In the genomic region with DNA sequence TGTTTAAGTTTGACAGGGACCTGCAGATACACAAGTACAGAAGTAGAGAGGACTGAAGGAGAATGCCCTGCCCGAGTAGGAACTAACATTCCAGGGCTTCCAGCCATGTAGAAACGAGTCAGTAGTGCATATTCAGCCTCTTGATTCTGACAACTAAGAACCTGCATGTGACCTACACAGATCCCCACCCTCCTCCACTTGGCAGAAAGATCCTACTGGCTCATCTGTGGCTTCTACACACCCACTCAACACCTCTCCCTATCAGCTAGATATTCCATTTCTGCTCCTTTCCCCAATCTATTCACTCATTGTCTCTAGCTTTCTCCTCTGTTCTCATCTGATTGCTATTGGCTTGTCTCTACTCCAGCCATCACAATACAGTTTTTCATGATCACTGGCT, we compare ENCODE assay signal across 28 mouse cellular contexts. TPM values are rescaled to one million over a fixed set of nuclear protein-coding genes. Genes with fewer than 3 reads are reported as not detected.
A peak's percentile ranks its signal among the peaks of the same experiment; 100 is the strongest.
DNase-seq lines count a peak whose midpoint lies in the region; ATAC-seq and TF ChIP-seq lines count a peak whose summit lies in the region.
"Had no signal": no experiment of that assay in that cellular context is flagged by ENCODE, and none has a peak within 500 bp of the region (broad histone marks: within the 10 kb centered on the region; RNA-seq: fewer than 3 reads in every experiment).

No protein-coding gene starts in this region.

- no peak overlapping the region for H3K4me3 ChIP-seq in heart, adult 2 months
- H3K4me3 ChIP-seq in heart, embryonic 10.5 days: no peak overlapping the region
- H3K4me3 ChIP-seq in left cerebral cortex, adult 2 months: no peak overlapping the region
- H3K4me3 ChIP-seq in heart, embryonic 13.5 days: no peak overlapping the region
- H3K4me3 ChIP-seq: embryonic facial prominence, embryonic 13.5 days; forebrain, embryonic 10.5 days; hindbrain, embryonic 10.5 days; limb, embryonic 13.5 days; lung, embryonic 15.5 days; midbrain, embryonic 10.5 days; midbrain, embryonic 15.5 days; neural tube, embryonic 15.5 days had no signal

- no peak for TF ChIP-seq CTCF in heart, adult 2 months (IDR thresholded peaks at IDR 0.05)
- no peak for TF ChIP-seq CTCF in left cerebral cortex, adult 2 months (IDR thresholded peaks at IDR 0.05)

- intact Hi-C loops in heart, adult 2 months (cut with DNase I): loop anchor here (10.0 kb wide), 1 partner anchor 1303 kb away; a partner anchor contains a TSS
- intact Hi-C loops in left cerebral cortex, adult 2 months (cut with DNase I): no loop called here

- ATAC-seq in heart, embryonic 13.5 days (ENCODE audit: extremely low read depth, insufficient number of reproducible peaks, low FRiP score, low TSS enrichment): no peak
- ATAC-seq in activated CD4-positive, CD25-positive, alpha-beta regulatory T cell, adult 4 months: no peak
- ATAC-seq: CD4-positive, CD25-positive, alpha-beta regulatory T cell, adult 4 months; forebrain, embryonic 16.5 days; hindbrain, embryonic 16.5 days; midbrain, embryonic 15.5 days had no signal

- TF ChIP-seq EP300 in heart, adult 2 months (IDR thresholded peaks at IDR 0.05; ENCODE audit: insufficient read depth, low read depth, low read length): 0 out of 2 replicates have a peak, but pooled peaks have one; percentile 6

- no peak overlapping the region for H3K27ac ChIP-seq in heart, adult 2 months
- H3K27ac ChIP-seq in heart, embryonic 10.5 days: no peak overlapping the region
- no peak overlapping the region; the same call in 1 of the 2 replicates for H3K27ac ChIP-seq in left cerebral cortex, adult 2 months
- peak overlapping the region; percentile 29; the same call in 1 of the 2 replicates for H3K27ac ChIP-seq in heart, embryonic 13.5 days (replicated peaks)
- H3K27ac ChIP-seq: embryonic facial prominence, embryonic 13.5 days; forebrain, embryonic 10.5 days; hindbrain, embryonic 10.5 days; limb, embryonic 13.5 days; lung, embryonic 15.5 days; midbrain, embryonic 10.5 days; midbrain, embryonic 15.5 days; neural tube, embryonic 15.5 days; stomach, postnatal 0 days had no signal

- peaks cover 4% of the 10 kb centered on the region for H3K4me1 ChIP-seq in heart, adult 2 months (ENCODE audit: control insufficient read depth, insufficient read depth, low read length)
- H3K4me1 ChIP-seq in heart, embryonic 10.5 days: peaks cover 8% of the 10 kb centered on the region; the same call in 1 of the 2 replicates
- peaks cover 16% of the 10 kb centered on the region for H3K4me1 ChIP-seq in heart, embryonic 13.5 days
- H3K4me1 ChIP-seq: embryonic facial prominence, embryonic 13.5 days; forebrain, embryonic 10.5 days; hindbrain, embryonic 10.5 days; limb, embryonic 13.5 days; lung, embryonic 15.5 days; midbrain, embryonic 10.5 days; midbrain, embryonic 15.5 days had no signal

- DNase-seq in heart, adult 2 months: peak in 1 of 2 experiments; percentile 27
- DNase-seq in heart, embryonic 10.5 days (ENCODE audit: low spot score): no peak
- peak; percentile 19 for DNase-seq in left cerebral cortex, adult 11 months (ENCODE audit: low spot score)
- no peak for DNase-seq in left cerebral cortex, adult 2 months (ENCODE audit: extremely low spot score in 1 of 2, low spot score in 2 of 2)
- DNase-seq in heart, postnatal 4 days: peak; percentile 20
- DNase-seq in adrenal gland, adult 18-20 months (ENCODE audit: low spot score in 2 of 2): no peak
- DNase-seq: adrenal gland, postnatal 14 days; cerebellum, adult 18-20 months; cerebellum, postnatal 10 days; gastrocnemius, postnatal 10 days; kidney, adult 2 months; kidney, postnatal 36 days; retina, postnatal 1 day had no signal

- no peak for TF ChIP-seq POLR2A in heart, adult 2 months (IDR thresholded peaks at IDR 0.05; ENCODE audit: insufficient read depth, low read depth, low read length)

- no peak overlapping the region for H3K4me2 ChIP-seq in heart, embryonic 13.5 days
- H3K4me2 ChIP-seq: embryonic facial prominence, embryonic 13.5 days; limb, embryonic 13.5 days; liver, embryonic 11.5 days; lung, embryonic 15.5 days; midbrain, embryonic 15.5 days; neural tube, embryonic 15.5 days had no signal

- 37% methylated on average over 2 of the region's 2 CpGs for WGBS in heart, adult 2 months
- WGBS in heart, embryonic 10.5 days: 35% methylated on average over 2 of the region's 2 CpGs
- WGBS in heart, embryonic 13.5 days: 34% methylated on average over 2 of the region's 2 CpGs

- H3K27me3 ChIP-seq in heart, adult 2 months (ENCODE audit: control insufficient read depth, insufficient read depth, low read length): no peaks in the 10 kb centered on the region
- H3K27me3 ChIP-seq in heart, embryonic 10.5 days (ENCODE audit: insufficient read depth, poor library complexity, severe bottlenecking): no peaks in the 10 kb centered on the region
- H3K27me3 ChIP-seq in heart, embryonic 13.5 days (replicated peaks): no peaks in the 10 kb centered on the region
- H3K27me3 ChIP-seq: embryonic facial prominence, embryonic 13.5 days; limb, embryonic 13.5 days; lung, embryonic 15.5 days; midbrain, embryonic 15.5 days; neural tube, embryonic 15.5 days had no signal

- peaks cover 6% of the 10 kb centered on the region for H3K79me2 ChIP-seq in heart, adult 2 months (replicated peaks; ENCODE audit: control insufficient read depth, insufficient read depth, low read length)

- H3K9ac ChIP-seq in heart, adult 2 months (ENCODE audit: low read depth, low read length): no peak overlapping the region
- H3K9ac ChIP-seq in heart, embryonic 13.5 days: no peak overlapping the region
- H3K9ac ChIP-seq: embryonic facial prominence, embryonic 13.5 days; limb, embryonic 13.5 days; lung, embryonic 15.5 days; midbrain, embryonic 15.5 days; neural tube, embryonic 15.5 days had no signal

- no peaks in the 10 kb centered on the region for H3K9me3 ChIP-seq in heart, embryonic 10.5 days
- H3K9me3 ChIP-seq in heart, embryonic 13.5 days: no peaks in the 10 kb centered on the region
- H3K9me3 ChIP-seq: embryonic facial prominence, embryonic 13.5 days; forebrain, embryonic 10.5 days; hindbrain, embryonic 10.5 days; limb, embryonic 13.5 days; lung, embryonic 15.5 days; midbrain, embryonic 10.5 days; midbrain, embryonic 15.5 days; neural tube, embryonic 15.5 days had no signal

- peaks cover 21% of the 10 kb centered on the region for H3K36me3 ChIP-seq in heart, adult 2 months (ENCODE audit: control insufficient read depth, insufficient read depth, low read length)
- peaks cover 61% of the 10 kb centered on the region for H3K36me3 ChIP-seq in heart, embryonic 10.5 days
- peaks cover 70% of the 10 kb centered on the region for H3K36me3 ChIP-seq in heart, embryonic 13.5 days

RNA-seq across cellular contexts. Expression of a gene that starts 7.7 kb away (rescaled TPM):
- total RNA-seq in heart, adult 2 months (2021): 10 to 100 TPM; 19.6 to 20.4 TPM
- polyA plus RNA-seq in heart, adult 2 months (2012; rRNA removed): 23.3 and 28.3 TPM in 2 replicates
- polyA plus RNA-seq in heart, embryonic 10.5 days (2016; fragmentation: Nextera tagmentation; extraction: Ambion mirVana): 47.0 and 49.4 TPM in 2 replicates
- total RNA-seq in left cerebral cortex, adult 2 months (2021): 100 to 1,000 TPM in 1 of 2 experiments, 10 to 100 TPM in 1; 98.8 to 106 TPM
- polyA plus RNA-seq in heart, embryonic 13.5 days (2015; fragmentation: Nextera tagmentation; extraction: Ambion mirVana): 28.9 and 31.5 TPM in 2 replicates
- total RNA-seq in heart, postnatal 4 days (2021): 10 to 100 TPM; 36.7 to 36.9 TPM
- 10 to 100 TPM; 66.0 to 73.0 TPM for polyA plus RNA-seq in activated CD4-positive, CD25-positive, alpha-beta regulatory T cell, adult 4 months (2017; shearing (Covaris generic))
- 10 to 100 TPM; 78.1 to 94.1 TPM for total RNA-seq in adrenal gland, adult 18-20 months (2021)

RNA-seq across cellular contexts. Expression of a gene that starts 7.7 kb away (rescaled TPM):
- 1 to 10 TPM; 8.3 to 9.6 TPM for total RNA-seq in heart, adult 2 months (2021)
- 26.1 and 36.0 TPM in 2 replicates for polyA plus RNA-seq in heart, adult 2 months (2012; rRNA removed)
- 20.3 and 23.2 TPM in 2 replicates for polyA plus RNA-seq in heart, embryonic 10.5 days (2016; fragmentation: Nextera tagmentation; extraction: Ambion mirVana)
- 10 to 100 TPM; 40.8 to 43.2 TPM for total RNA-seq in left cerebral cortex, adult 2 months (2021)
- 17.0 and 17.9 TPM in 2 replicates for polyA plus RNA-seq in heart, embryonic 13.5 days (2015; fragmentation: Nextera tagmentation; extraction: Ambion mirVana)
- 1 to 10 TPM; 8.3 to 9.4 TPM for total RNA-seq in heart, postnatal 4 days (2021)
- 10 to 100 TPM; 36.5 to 39.2 TPM for polyA plus RNA-seq in activated CD4-positive, CD25-positive, alpha-beta regulatory T cell, adult 4 months (2017; shearing (Covaris generic))
- total RNA-seq in adrenal gland, adult 18-20 months (2021): 10 to 100 TPM; 17.2 to 25.4 TPM

RNA-seq across cellular contexts. Expression of a gene that starts 38.3 kb away (rescaled TPM):
- total RNA-seq in heart, adult 2 months (2021): 10 to 100 TPM; 21.7 to 23.2 TPM
- polyA plus RNA-seq in heart, adult 2 months (2012; rRNA removed): 30.4 and 33.3 TPM in 2 replicates
- 15.1 and 16.3 TPM in 2 replicates for polyA plus RNA-seq in heart, embryonic 10.5 days (2016; fragmentation: Nextera tagmentation; extraction: Ambion mirVana)
- 10 to 100 TPM; 14.9 to 20.8 TPM for total RNA-seq in left cerebral cortex, adult 2 months (2021)
- polyA plus RNA-seq in heart, embryonic 13.5 days (2015; fragmentation: Nextera tagmentation; extraction: Ambion mirVana): 13.5 and 15.4 TPM in 2 replicates
- total RNA-seq in heart, postnatal 4 days (2021): 10 to 100 TPM; 12.9 to 15.3 TPM
- polyA plus RNA-seq in activated CD4-positive, CD25-positive, alpha-beta regulatory T cell, adult 4 months (2017; shearing (Covaris generic)): 1 to 10 TPM; 8.8 to 9.8 TPM
- total RNA-seq in adrenal gland, adult 18-20 months (2021): 10 to 100 TPM; 14.3 to 14.8 TPM

RNA-seq across cellular contexts. Expression of a gene that starts 47.6 kb away (rescaled TPM):
- 1 to 10 TPM; 5.0 to 6.6 TPM for total RNA-seq in heart, adult 2 months (2021)
- polyA plus RNA-seq in heart, adult 2 months (2012; rRNA removed): 9.2 and 15.6 TPM in 2 replicates
- polyA plus RNA-seq in heart, embryonic 10.5 days (2016; fragmentation: Nextera tagmentation; extraction: Ambion mirVana): 7.9 and 8.5 TPM in 2 replicates
- 10 to 100 TPM; 58.9 to 59.7 TPM for total RNA-seq in left cerebral cortex, adult 2 months (2021)
- polyA plus RNA-seq in heart, embryonic 13.5 days (2015; fragmentation: Nextera tagmentation; extraction: Ambion mirVana): 5.9 and 6.0 TPM in 2 replicates
- total RNA-seq in heart, postnatal 4 days (2021): 10 to 100 TPM; 11.8 to 16.2 TPM
- 1 to 10 TPM; 4.4 to 4.5 TPM for polyA plus RNA-seq in activated CD4-positive, CD25-positive, alpha-beta regulatory T cell, adult 4 months (2017; shearing (Covaris generic))
- total RNA-seq in adrenal gland, adult 18-20 months (2021): 10 to 100 TPM; 19.9 to 21.3 TPM

RNA-seq across cellular contexts. Expression of a gene that starts 53.5 kb away (rescaled TPM):
- total RNA-seq in heart, adult 2 months (2021): not detected
- polyA plus RNA-seq in heart, adult 2 months (2012; rRNA removed): 0.06 and 0.12 TPM in 2 replicates
- 0.58 and 0.85 TPM in 2 replicates for polyA plus RNA-seq in heart, embryonic 10.5 days (2016; fragmentation: Nextera tagmentation; extraction: Ambion mirVana)
- total RNA-seq in left cerebral cortex, adult 2 months (2021): 1 to 10 TPM in 1 of 2 experiments, under 1 TPM in 1; 0.89 to 1.4 TPM
- 0.62 and 0.99 TPM in 2 replicates for polyA plus RNA-seq in heart, embryonic 13.5 days (2015; fragmentation: Nextera tagmentation; extraction: Ambion mirVana)
- total RNA-seq in heart, postnatal 4 days (2021): under 1 TPM in 1 of 2 experiments, not detected in 1; 0.23 TPM
- polyA plus RNA-seq in activated CD4-positive, CD25-positive, alpha-beta regulatory T cell, adult 4 months (2017; shearing (Covaris generic)): under 1 TPM in 1 of 2 experiments, not detected in 1; 0.31 TPM
- total RNA-seq in adrenal gland, adult 18-20 months (2021): under 1 TPM; 0.06 to 0.23 TPM

Comparison
In these comparisons a context has a peak if more than half of its experiments do, and no peak if none do; other contexts are left out.
1. DNase-seq: peak in left cerebral cortex, adult 11 months (single experiment) and heart, postnatal 4 days (single experiment); none in heart, embryonic 10.5 days (single experiment), left cerebral cortex, adult 2 months (0 of 2) and adrenal gland, adult 18-20 months (0 of 2).